Mouse (Mus musculus) C2C12 (cell line): ENCODE data around the gene Gm44511.

Experiments
- CTCF ChIP-seq: IDR thresholded peaks from one replicate; pipeline ENCODE4 v1.5.1; 2011; ENCODE audit not compliant: control insufficient read depth, insufficient read depth, insufficient read length
- USF1 ChIP-seq: IDR thresholded peaks from one replicate; pipeline ENCODE4 v1.6.1; 2011; ENCODE audit warnings: low read depth, mild to moderate bottlenecking, control low read depth, moderate library complexity

- TF ChIP-seq CTCF = no peak
- no peak for TF ChIP-seq USF1
Measured at GRCm38 (mm10) chr6:128769481-128770253, 56.4 kb downstream of the Gm44511 start.
